Mouse (Mus musculus) hindbrain, embryonic 16.5 days (tissue): Measurements from ENCODE around the gene Tdrkh. TPM values are rescaled to one million over a fixed set of nuclear protein-coding genes. Genes with fewer than 3 reads are reported as not detected.

ENCODE experiments used
- ATAC-seq: fragments of 200-750 bp; cut with Nextera tagmentation; 2 replicates; pipeline ENCODE4 v1.8.0; 2017; ENCODE audit warnings: moderate TSS enrichment, moderate library complexity
- H3K27ac ChIP-seq: fragments of 300-500 bp; sonication (generic); 2 replicates; pipeline ENCODE4 v1.5.1; 2014; ENCODE audit warnings: low read depth, mild to moderate bottlenecking, control low read depth, low read length, moderate library complexity
- H3K27me3 ChIP-seq: fragments of 300-500 bp; sonication (generic); replicated peaks from 2 replicates; pipeline ENCODE4 v1.6.1; 2014; ENCODE audit warnings: low read length; ENCODE audit not compliant: control insufficient read depth, insufficient read depth
- H3K36me3 ChIP-seq: fragments of 300-500 bp; sonication (generic); 2 replicates; pipeline ENCODE4 v1.6.1; 2014; ENCODE audit warnings: mild to moderate bottlenecking, low read length, moderate library complexity, mixed read lengths; ENCODE audit not compliant: control insufficient read depth, insufficient read depth
- H3K4me1 ChIP-seq: fragments of 300-500 bp; sonication (generic); 2 replicates; pipeline ENCODE4 v1.6.1; 2014; ENCODE audit warnings: low read depth, low read length; ENCODE audit not compliant: control insufficient read depth, insufficient read depth
- H3K4me2 ChIP-seq: fragments of 300-500 bp; sonication (generic); 2 replicates; pipeline ENCODE4 v1.6.1; 2014; ENCODE audit warnings: mild to moderate bottlenecking, low read length, control low read depth, moderate library complexity
- H3K4me3 ChIP-seq: fragments of 300-500 bp; sonication (generic); 2 replicates; pipeline ENCODE4 v1.5.1; 2014; ENCODE audit warnings: mild to moderate bottlenecking, low read length, control low read depth, moderate library complexity
- H3K9ac ChIP-seq: fragments of 300-500 bp; sonication (generic); 2 replicates; pipeline ENCODE4 v1.6.1; 2014; ENCODE audit warnings: low read depth, mild to moderate bottlenecking, control low read depth, low read length, moderate library complexity
- H3K9me3 ChIP-seq: fragments of 300-500 bp; sonication (generic); 2 replicates; pipeline ENCODE4 v1.6.1; 2014; ENCODE audit warnings: mild to moderate bottlenecking, low read length, moderate library complexity; ENCODE audit not compliant: control insufficient read depth
- WGBS: fragments of 180-500 bp; shearing (Covaris S2); extraction: QIAGEN DNeasy Blood & Tissue Kit; methylation state at CpG from one replicate; pipeline ENCODE4 v1.1.7; 2014; 5-methylcytosine and 5-hydroxymethylcytosine counted together
- polyA plus RNA-seq: library from polyadenylated mRNA; unstranded; fragments of >200 nt; fragmentation: Nextera tagmentation; extraction: Ambion mirVana; gene quantifications from 2 replicates; pipeline ENCODE4 v1.2.1, GENCODE M21; 2015

Gene Tdrkh
- polyA plus RNA-seq, 1 experiment from 2014 or later = 54.8 TPM

- 12% methylated on average over 5 of the region's 5 CpGs for WGBS
- Histone ChIP-seq H3K4me2 (peak within 1 kb of the TSS; percentile 47), H3K4me1 (peaks cover 22% of the 10 kb centered on the region), H3K4me3 (peak within 1 kb of the TSS; percentile 14; the same call in 1 of the 2 replicates), H3K9ac (peak within 1 kb of the TSS; percentile 41), H3K27me3 (0 out of 2 replicates have a peak, but pooled peaks cover 4% of the 10 kb centered on the region), H3K9me3 (no peaks in the 10 kb centered on the region), H3K36me3 (no peaks in the 10 kb centered on the region), H3K27ac (peak within 1 kb of the TSS; percentile 29; the same call in 1 of the 2 replicates)
- ATAC-seq = peak; percentile 16; the same call in 1 of the 2 replicates
These were observed 40.4 kb upstream of the Tdrkh start, which contains the start of gene Rorc for GRCm38 (mm10) chr3:94372641-94373040. Gene Rorc, plus strand, starts transcription at chr3:94372794.

GRCm38 (mm10) chr3:94373090-94373489 is 40.0 kb upstream of the Tdrkh start:
- Histone ChIP-seq H3K9ac (peak overlapping the region; percentile 33; the same call in 1 of the 2 replicates), H3K27me3 (0 out of 2 replicates have a peak, but pooled peaks cover 4% of the 10 kb centered on the region), H3K36me3 (no peaks in the 10 kb centered on the region), H3K27ac (no peak overlapping the region), H3K9me3 (no peaks in the 10 kb centered on the region), H3K4me3 (peak overlapping the region; percentile 14; the same call in 1 of the 2 replicates), H3K4me1 (peaks cover 22% of the 10 kb centered on the region), H3K4me2 (peak overlapping the region; percentile 47)
- ATAC-seq = peak; percentile 27
- WGBS = 4% methylated on average over 10 of the region's 10 CpGs

- peak overlapping the region; percentile 33; the same call in 1 of the 2 replicates for H3K9ac ChIP-seq
- H3K27me3 ChIP-seq = 0 out of 2 replicates have a peak, but pooled peaks cover 4% of the 10 kb centered on the region
- H3K4me3 ChIP-seq = peak overlapping the region; percentile 14; the same call in 1 of the 2 replicates
- H3K9me3 ChIP-seq = no peaks in the 10 kb centered on the region
- peak; percentile 67 for ATAC-seq
- WGBS = 3% methylated on average over 5 of the region's 5 CpGs
- peak overlapping the region; percentile 47 for H3K4me2 ChIP-seq
- H3K36me3 ChIP-seq = no peaks in the 10 kb centered on the region
- no peak overlapping the region for H3K27ac ChIP-seq
- peaks cover 22% of the 10 kb centered on the region for H3K4me1 ChIP-seq
These were observed 39.5 kb upstream of the Tdrkh start for GRCm38 (mm10) chr3:94373597-94374011.

- H3K4me3 ChIP-seq = no peak overlapping the region
- H3K27ac ChIP-seq = no peak overlapping the region
- no peak overlapping the region for H3K9ac ChIP-seq
- peaks cover 22% of the 10 kb centered on the region for H3K4me1 ChIP-seq
- 0 out of 2 replicates have a peak, but pooled peaks cover 4% of the 10 kb centered on the region for H3K27me3 ChIP-seq
- H3K4me2 ChIP-seq = no peak overlapping the region
- ATAC-seq = no peak
- no peaks in the 10 kb centered on the region for H3K9me3 ChIP-seq
- H3K36me3 ChIP-seq = no peaks in the 10 kb centered on the region
These were observed 38.4 kb upstream of the Tdrkh start for GRCm38 (mm10) chr3:94374636-94375035.

- WGBS = 84% methylated on average over 2 of the region's 2 CpGs
- Histone ChIP-seq H3K4me3 (no peak overlapping the region), H3K4me2 (no peak overlapping the region), H3K27ac (no peak overlapping the region), H3K9me3 (no peaks in the 10 kb centered on the region), H3K9ac (no peak overlapping the region), H3K27me3 (0 out of 2 replicates have a peak, but pooled peaks cover 4% of the 10 kb centered on the region), H3K4me1 (peaks cover 22% of the 10 kb centered on the region), H3K36me3 (no peaks in the 10 kb centered on the region)
- no peak for ATAC-seq
These were observed 37.9 kb upstream of the Tdrkh start for GRCm38 (mm10) chr3:94375146-94375545.

GRCm38 (mm10) chr3:94375861-94376260 is 37.2 kb upstream of the Tdrkh start:
- WGBS = 54% methylated on average over 5 of the region's 5 CpGs
- ATAC-seq = no peak

GRCm38 (mm10) chr3:94377028-94377923 is 35.8 kb upstream of the Tdrkh start:
- 17% methylated on average over 13 of the region's 13 CpGs for WGBS
- no peak for ATAC-seq

More at GRCm38 (mm10) chr3:94375861-94376260, 37.2 kb upstream of the Tdrkh start:
- Histone ChIP-seq H3K27ac (no peak overlapping the region), H3K4me1 (peaks cover 22% of the 10 kb centered on the region), H3K36me3 (no peaks in the 10 kb centered on the region), H3K9me3 (no peaks in the 10 kb centered on the region), H3K9ac (no peak overlapping the region), H3K27me3 (0 out of 2 replicates have a peak, but pooled peaks cover 4% of the 10 kb centered on the region), H3K4me3 (no peak overlapping the region), H3K4me2 (no peak overlapping the region)

GRCm38 (mm10) chr3:94379831-94380510 is 33.1 kb upstream of the Tdrkh start:
- no peak overlapping the region for H3K4me3 ChIP-seq
- no peak overlapping the region for H3K4me2 ChIP-seq
- H3K4me1 ChIP-seq = no peaks in the 10 kb centered on the region
- no peak overlapping the region for H3K9ac ChIP-seq
- H3K36me3 ChIP-seq = no peaks in the 10 kb centered on the region
- 0 out of 2 replicates have a peak, but pooled peaks cover 4% of the 10 kb centered on the region for H3K27me3 ChIP-seq
- H3K9me3 ChIP-seq = no peaks in the 10 kb centered on the region
- no peak for ATAC-seq
- whole genome bisulfite sequencing = 27% methylated on average over 9 of the region's 9 CpGs
- no peak overlapping the region for H3K27ac ChIP-seq

More at GRCm38 (mm10) chr3:94377028-94377923, 35.8 kb upstream of the Tdrkh start:
- Histone ChIP-seq H3K4me1 (peaks cover 15% of the 10 kb centered on the region), H3K9me3 (no peaks in the 10 kb centered on the region), H3K27ac (no peak overlapping the region), H3K4me3 (no peak overlapping the region), H3K36me3 (no peaks in the 10 kb centered on the region), H3K4me2 (no peak overlapping the region), H3K27me3 (0 out of 2 replicates have a peak, but pooled peaks cover 4% of the 10 kb centered on the region), H3K9ac (no peak overlapping the region)
